In the genomic region with DNA sequence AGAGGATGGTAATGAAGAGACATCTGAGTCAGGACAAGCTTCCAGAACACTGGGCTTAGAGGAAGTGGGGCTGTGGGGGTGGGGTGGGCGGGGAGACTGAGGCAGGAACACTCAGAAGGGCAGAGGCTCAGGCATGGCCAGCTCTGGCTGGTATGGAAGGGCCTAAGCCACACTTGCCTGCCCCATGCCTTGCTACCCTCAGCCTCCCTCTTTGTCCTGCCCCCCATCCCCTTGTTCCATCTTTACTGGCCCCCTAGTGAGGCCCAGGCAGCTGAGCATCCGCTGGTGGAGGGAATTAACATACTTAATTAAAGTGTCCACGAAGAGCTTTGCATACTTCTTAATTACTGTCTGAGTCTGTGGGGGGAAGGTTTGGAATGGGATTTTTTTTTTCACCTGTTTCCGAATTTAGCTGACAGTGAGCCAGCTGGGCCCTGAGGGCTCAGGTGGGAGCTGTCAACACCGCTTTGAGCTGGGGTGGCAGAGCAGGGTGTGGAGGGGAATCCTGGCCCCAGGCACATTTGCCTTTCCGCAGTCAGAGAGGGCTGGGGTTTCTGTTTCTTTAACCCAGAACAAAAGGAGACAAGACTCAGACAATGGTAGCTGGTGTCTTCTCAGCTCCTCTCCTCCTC, we compare ENCODE assay signal across 12 mouse cellular contexts. TPM values are rescaled to one million over a fixed set of nuclear protein-coding genes. Genes with fewer than 3 reads are reported as not detected.
DNase-seq lines count a peak whose midpoint lies in the region; ATAC-seq lines count a peak whose summit lies in the region.
"Had no signal": no experiment of that assay in that cellular context is flagged by ENCODE, and none has a peak within 500 bp of the region (broad histone marks: within the 10 kb centered on the region; RNA-seq: fewer than 3 reads in every experiment).

No protein-coding gene starts in this region.

- no peak overlapping the region for H3K4me3 ChIP-seq in forebrain, embryonic 14.5 days (ENCODE audit: low read depth, low read length)
- no peak overlapping the region for H3K4me3 ChIP-seq in midbrain, embryonic 11.5 days (ENCODE audit: low read depth, low read length)
- H3K4me3 ChIP-seq: heart, adult 2 months; liver, embryonic 15.5 days had no signal

- 17% methylated on average over 6 of the region's 6 CpGs for WGBS in forebrain, embryonic 14.5 days
- WGBS in midbrain, embryonic 11.5 days, result 9% methylated on average over 5 of the region's 6 CpGs

- peak overlapping the region; percentile 40 for H3K9ac ChIP-seq in forebrain, embryonic 14.5 days (ENCODE audit: low read length)
- no peak overlapping the region; the same call in 1 of the 2 replicates for H3K9ac ChIP-seq in midbrain, embryonic 11.5 days (ENCODE audit: low read length)
- H3K9ac ChIP-seq: liver, embryonic 15.5 days had no signal

- peak; percentile 72 for DNase-seq in retina, postnatal 1 day
- no peak for DNase-seq in retina, embryonic 14.5 days (ENCODE audit: low spot score)
- DNase-seq in forebrain, embryonic 14.5 days (ENCODE audit: low spot score), result peak; percentile 51
- DNase-seq in midbrain, embryonic 11.5 days (ENCODE audit: low spot score, missing footprints), result no peak
- no peak for DNase-seq in adrenal gland, postnatal 4 days (ENCODE audit: low spot score in 2 of 2)
- DNase-seq in cerebellum, postnatal 25 days, result no peak
- DNase-seq in frontal cortex, postnatal 25 days (ENCODE audit: low spot score in 2 of 2), result no peak
- DNase-seq in gastrocnemius, postnatal 10 days, result no peak
- DNase-seq: heart, adult 2 months; kidney, postnatal 4 days; thymus, adult 2 months had no signal

- ATAC-seq in forebrain, embryonic 14.5 days, result peak; percentile 70
- peak; percentile 61; the same call in 1 of the 2 replicates for ATAC-seq in midbrain, embryonic 11.5 days (ENCODE audit: low FRiP score)

- H3K9me3 ChIP-seq in forebrain, embryonic 14.5 days (replicated peaks; ENCODE audit: control insufficient read depth, low read length), result no peaks in the 10 kb centered on the region
- no peaks in the 10 kb centered on the region for H3K9me3 ChIP-seq in midbrain, embryonic 11.5 days (ENCODE audit: control insufficient read depth, low read length)
- H3K9me3 ChIP-seq: liver, embryonic 15.5 days had no signal

- peak overlapping the region; percentile 79 for H3K27ac ChIP-seq in forebrain, embryonic 14.5 days (ENCODE audit: low read depth, low read length)
- H3K27ac ChIP-seq in midbrain, embryonic 11.5 days (ENCODE audit: low read depth, low read length), result peak overlapping the region; percentile 8; the same call in 1 of the 2 replicates
- H3K27ac ChIP-seq: heart, adult 2 months; liver, embryonic 15.5 days had no signal

- H3K36me3 ChIP-seq in forebrain, embryonic 14.5 days (ENCODE audit: control insufficient read depth, insufficient read depth, low read length), result 0 out of 2 replicates have a peak, but pooled peaks cover 3% of the 10 kb centered on the region
- H3K36me3 ChIP-seq in midbrain, embryonic 11.5 days (ENCODE audit: control insufficient read depth, insufficient read depth, low read length), result no peaks in the 10 kb centered on the region
- H3K36me3 ChIP-seq: liver, embryonic 15.5 days had no signal

- H3K4me1 ChIP-seq in forebrain, embryonic 14.5 days (ENCODE audit: control insufficient read depth, insufficient read depth, low read length), result peaks cover 16% of the 10 kb centered on the region
- peaks cover 12% of the 10 kb centered on the region for H3K4me1 ChIP-seq in midbrain, embryonic 11.5 days (ENCODE audit: control insufficient read depth, insufficient read depth, low read length)
- H3K4me1 ChIP-seq: liver, embryonic 15.5 days had no signal

- H3K4me2 ChIP-seq in forebrain, embryonic 14.5 days (ENCODE audit: low read length), result no peak overlapping the region
- H3K4me2 ChIP-seq in midbrain, embryonic 11.5 days, result no peak overlapping the region
- H3K4me2 ChIP-seq: liver, embryonic 15.5 days had no signal

- no peaks in the 10 kb centered on the region for H3K27me3 ChIP-seq in forebrain, embryonic 14.5 days (replicated peaks; ENCODE audit: control insufficient read depth, insufficient read depth, low read length)
- H3K27me3 ChIP-seq in midbrain, embryonic 11.5 days (ENCODE audit: control insufficient read depth, insufficient read depth, low read length), result no peaks in the 10 kb centered on the region
- H3K27me3 ChIP-seq: liver, embryonic 15.5 days had no signal

RNA-seq across cellular contexts. Expression of a gene that starts 22.0 kb away (rescaled TPM):
- polyA plus RNA-seq in forebrain, embryonic 14.5 days (2014; fragmentation: Nextera tagmentation; extraction: Ambion mirVana), result 32.5 and 40.5 TPM in 2 replicates
- polyA plus RNA-seq in midbrain, embryonic 11.5 days (2014; fragmentation: Nextera tagmentation; extraction: Ambion mirVana), result 16.5 and 16.7 TPM in 2 replicates
- total RNA-seq in adrenal gland, postnatal 4 days (2021), result 10 to 100 TPM in 1 of 2 experiments, 1 to 10 TPM in 1; 8.6 to 19.0 TPM
- 1 to 10 TPM; 1.2 to 1.9 TPM for total RNA-seq in gastrocnemius, postnatal 10 days (2021)

Comparison
In these comparisons a context has a peak if more than half of its experiments do, and no peak if none do; other contexts are left out.
1. DNase-seq: peak in retina, postnatal 1 day (single experiment) and forebrain, embryonic 14.5 days (single experiment); none in retina, embryonic 14.5 days (single experiment), midbrain, embryonic 11.5 days (single experiment), adrenal gland, postnatal 4 days (0 of 2), cerebellum, postnatal 25 days (0 of 2), frontal cortex, postnatal 25 days (0 of 2) and gastrocnemius, postnatal 10 days (single experiment).